Mouse (Mus musculus): Measurements from ENCODE around the gene Tssc4. TPM values are rescaled to one million over a fixed set of nuclear protein-coding genes. Genes with fewer than 3 reads are reported as not detected.

Gene Tssc4
- polyA plus RNA-seq, 1 experiment: 86.7 TPM

DNA sequence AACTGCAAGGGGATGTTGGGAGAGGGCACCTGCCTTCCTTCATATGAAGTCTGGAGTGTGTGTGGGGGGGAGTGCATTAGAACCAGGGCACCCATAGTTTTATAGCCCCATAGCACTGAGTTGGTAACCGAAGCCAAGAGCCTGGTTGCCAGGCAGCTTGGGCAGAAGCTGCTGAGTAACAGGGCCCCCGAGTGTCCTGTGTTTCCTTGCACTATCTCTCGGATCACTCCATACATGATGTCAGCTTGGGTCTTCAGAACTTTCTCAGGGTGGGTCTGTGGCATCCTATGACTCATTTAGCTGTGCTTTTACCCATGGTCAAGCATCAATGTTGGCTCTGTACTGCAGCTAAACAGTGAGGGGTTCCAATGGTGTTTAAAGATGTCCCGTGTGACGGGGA lies 12.0 kb upstream of the Tssc4 start:
- Histone ChIP-seq H3K36me3 (ENCODE audit: control insufficient read depth, insufficient read depth) (peaks cover 27% of the 10 kb centered on the region), H3K4me3 (ENCODE audit: insufficient read depth, poor library complexity, severe bottlenecking) (no peak overlapping the region), H3ac (ENCODE audit: control insufficient read depth, insufficient read length, low read depth) (no peak overlapping the region), H3K27me3 (ENCODE audit: control insufficient read depth, insufficient read depth, insufficient read length) (no peaks in the 10 kb centered on the region), H3K79me2 (ENCODE audit: control insufficient read depth, insufficient read depth) (peaks cover 93% of the 10 kb centered on the region), H3K79me3 (ENCODE audit: low read depth) (peaks cover 73% of the 10 kb centered on the region)
- TF ChIP-seq MYOG (IDR thresholded peaks at IDR 0.05; ENCODE audit: control insufficient read depth, extremely low read depth, insufficient read length) (no peak), CEBPB (IDR thresholded peaks at IDR 0.05; ENCODE audit: low read depth) (no peak), FOSL1 (IDR thresholded peaks at IDR 0.05; ENCODE audit: insufficient read depth, low read length, poor library complexity, severe bottlenecking) (no peak), USF1 (IDR thresholded peaks at IDR 0.05; ENCODE audit: low read depth) (no peak), MAX (IDR thresholded peaks at IDR 0.05) (no peak), MYOD1 (IDR thresholded peaks at IDR 0.05; ENCODE audit: control insufficient read depth, insufficient read length, low read depth) (no peak), CTCF (IDR thresholded peaks at IDR 0.05; ENCODE audit: control insufficient read depth, insufficient read depth, insufficient read length) (no peak)

DNA sequence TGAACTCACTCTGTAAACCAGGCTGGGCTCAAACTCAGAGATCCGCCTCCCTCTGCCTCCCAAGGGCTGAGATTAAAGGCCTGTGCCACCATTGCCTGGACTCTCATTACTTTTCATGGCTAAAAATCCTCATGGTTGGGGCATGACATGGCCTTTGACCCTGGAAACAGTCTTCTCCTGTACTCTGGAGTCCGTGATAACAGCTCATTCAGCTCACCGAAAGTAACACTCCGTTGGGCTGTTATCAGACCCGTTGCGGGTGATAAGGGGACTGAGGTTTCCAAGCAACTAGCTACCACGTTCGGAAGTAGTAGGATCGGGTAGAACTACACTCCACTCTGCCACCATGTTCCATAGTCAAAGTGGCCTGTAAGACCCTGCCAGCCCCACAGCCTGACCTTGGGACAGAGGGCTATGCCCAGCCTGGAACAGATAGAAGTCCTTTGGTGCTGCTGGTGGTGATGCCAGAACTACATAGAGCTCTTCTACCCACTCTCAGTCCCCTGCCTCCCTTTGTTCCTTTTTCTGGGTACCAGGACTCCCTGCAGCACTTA lies 11.3 kb upstream of the Tssc4 start:
- Histone ChIP-seq H3K4me3 (ENCODE audit: insufficient read depth, poor library complexity, severe bottlenecking) (no peak overlapping the region), H3K27me3 (ENCODE audit: control insufficient read depth, insufficient read depth, insufficient read length) (no peaks in the 10 kb centered on the region), H3K79me3 (ENCODE audit: low read depth) (peaks cover 73% of the 10 kb centered on the region), H3ac (ENCODE audit: control insufficient read depth, insufficient read length, low read depth) (no peak overlapping the region), H3K79me2 (ENCODE audit: control insufficient read depth, insufficient read depth) (peaks cover 98% of the 10 kb centered on the region), H3K36me3 (ENCODE audit: control insufficient read depth, insufficient read depth) (peaks cover 34% of the 10 kb centered on the region)
- no peak for TF ChIP-seq CTCF (IDR thresholded peaks at IDR 0.05; ENCODE audit: control insufficient read depth, insufficient read depth, insufficient read length)
- no peak for TF ChIP-seq MYOG (IDR thresholded peaks at IDR 0.05; ENCODE audit: control insufficient read depth, extremely low read depth, insufficient read length)
- TF ChIP-seq MYOD1 (IDR thresholded peaks at IDR 0.05; ENCODE audit: control insufficient read depth, insufficient read length, low read depth): no peak
- TF ChIP-seq MAX (IDR thresholded peaks at IDR 0.05): no peak
- no peak for TF ChIP-seq CEBPB (IDR thresholded peaks at IDR 0.05; ENCODE audit: low read depth)
- no peak for TF ChIP-seq FOSL1 (IDR thresholded peaks at IDR 0.05; ENCODE audit: insufficient read depth, low read length, poor library complexity, severe bottlenecking)
- TF ChIP-seq USF1 (IDR thresholded peaks at IDR 0.05; ENCODE audit: low read depth): no peak

DNA sequence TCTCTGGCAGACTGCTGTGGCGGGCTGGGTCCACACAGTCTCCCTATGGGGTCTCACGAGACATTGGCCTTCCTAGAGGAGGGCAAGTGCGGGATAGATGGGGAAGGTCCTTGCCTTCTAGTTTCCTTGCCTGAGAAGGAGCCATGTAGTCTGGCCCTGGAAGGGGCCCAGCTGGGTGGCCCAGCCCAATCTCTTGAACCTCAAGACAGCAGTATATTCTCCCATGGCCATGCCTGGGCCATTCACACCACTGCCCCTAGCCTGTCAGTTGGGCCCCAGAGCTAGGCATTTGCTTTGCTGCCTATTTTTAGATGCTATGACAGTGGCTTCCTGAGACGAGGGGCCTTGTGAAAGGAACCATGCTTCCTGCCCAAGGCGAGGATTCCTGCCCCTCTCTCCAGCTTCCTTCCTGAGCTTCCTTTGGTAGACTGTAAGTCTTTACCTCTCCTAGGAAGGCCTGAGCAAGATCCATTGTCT lies 10.8 kb upstream of the Tssc4 start:
- Histone ChIP-seq H3K4me3 (ENCODE audit: insufficient read depth, poor library complexity, severe bottlenecking) (no peak overlapping the region), H3K79me3 (ENCODE audit: low read depth) (peaks cover 71% of the 10 kb centered on the region), H3K27me3 (ENCODE audit: control insufficient read depth, insufficient read depth, insufficient read length) (no peaks in the 10 kb centered on the region), H3K36me3 (ENCODE audit: control insufficient read depth, insufficient read depth) (peaks cover 40% of the 10 kb centered on the region), H3K79me2 (ENCODE audit: control insufficient read depth, insufficient read depth) (peaks cover 93% of the 10 kb centered on the region), H3ac (ENCODE audit: control insufficient read depth, insufficient read length, low read depth) (no peak overlapping the region)
- TF ChIP-seq CTCF (IDR thresholded peaks at IDR 0.05; ENCODE audit: control insufficient read depth, insufficient read depth, insufficient read length) (no peak), MYOG (IDR thresholded peaks at IDR 0.05; ENCODE audit: control insufficient read depth, extremely low read depth, insufficient read length) (no peak), CEBPB (IDR thresholded peaks at IDR 0.05; ENCODE audit: low read depth) (no peak), USF1 (IDR thresholded peaks at IDR 0.05; ENCODE audit: low read depth) (no peak), MYOD1 (IDR thresholded peaks at IDR 0.05; ENCODE audit: control insufficient read depth, insufficient read length, low read depth) (no peak), MAX (IDR thresholded peaks at IDR 0.05) (no peak), FOSL1 (IDR thresholded peaks at IDR 0.05; ENCODE audit: insufficient read depth, low read length, poor library complexity, severe bottlenecking) (no peak)

DNA sequence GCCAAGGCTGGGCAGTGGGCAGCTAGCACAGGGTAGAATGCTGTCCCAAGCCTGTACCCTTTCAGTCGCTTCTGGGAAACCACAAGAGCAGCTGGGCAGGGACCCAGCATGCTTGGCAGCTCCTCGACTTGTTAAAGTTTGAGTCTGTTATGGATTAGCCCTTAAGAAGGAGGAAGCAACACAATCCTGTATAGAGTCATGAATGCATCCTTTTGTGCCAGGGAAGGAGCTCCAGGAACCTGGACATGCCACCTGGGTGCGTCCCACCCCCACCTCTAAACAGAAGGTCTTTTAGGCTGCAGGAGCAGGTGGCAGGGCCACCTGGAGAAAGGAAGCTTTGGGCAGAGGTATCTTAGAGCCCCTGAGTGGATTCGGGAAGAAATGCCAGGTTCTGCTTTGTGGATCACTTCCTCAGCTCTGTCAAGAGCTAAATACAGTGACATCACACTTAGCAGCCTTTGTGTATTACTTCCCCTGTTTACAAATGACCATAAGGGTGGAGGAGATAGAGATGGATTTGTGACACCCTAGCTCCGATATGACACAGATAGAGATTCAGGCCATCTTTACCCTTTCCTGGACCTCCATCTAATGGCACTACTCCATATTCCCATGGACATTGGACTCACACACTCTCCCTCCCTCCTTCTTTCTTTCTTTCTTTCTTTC lies 9.7 kb upstream of the Tssc4 start:
- peaks cover 50% of the 10 kb centered on the region for H3K36me3 ChIP-seq (ENCODE audit: control insufficient read depth, insufficient read depth)

DNA sequence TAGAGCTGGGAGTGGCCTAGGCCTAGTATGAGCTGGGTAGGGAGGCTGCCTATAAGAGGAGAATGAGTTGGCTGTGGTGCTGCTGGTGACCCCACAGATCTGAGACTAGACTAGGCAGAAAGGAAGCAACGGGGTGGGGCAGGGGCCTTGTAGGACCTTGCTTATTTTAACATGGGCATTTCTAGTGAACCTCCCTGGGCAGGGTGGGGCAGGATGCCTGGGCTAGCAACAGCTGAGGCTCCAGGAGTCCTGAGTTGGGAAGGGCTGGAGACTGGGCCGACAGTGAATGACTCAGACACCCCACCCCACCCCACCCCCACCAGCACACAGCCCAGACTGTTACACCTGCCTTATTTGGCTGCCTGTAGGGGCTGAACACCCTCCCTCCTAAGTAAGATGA lies 6.3 kb upstream of the Tssc4 start:
- no peak for TF ChIP-seq MYOD1 (IDR thresholded peaks at IDR 0.05; ENCODE audit: control insufficient read depth, insufficient read length, low read depth)
- TF ChIP-seq USF1 (IDR thresholded peaks at IDR 0.05; ENCODE audit: low read depth): no peak
- TF ChIP-seq FOSL1 (IDR thresholded peaks at IDR 0.05; ENCODE audit: insufficient read depth, low read length, poor library complexity, severe bottlenecking): no peak
- TF ChIP-seq MYOG (IDR thresholded peaks at IDR 0.05; ENCODE audit: control insufficient read depth, extremely low read depth, insufficient read length): no peak
- no peak for TF ChIP-seq MAX (IDR thresholded peaks at IDR 0.05)
- TF ChIP-seq CTCF (IDR thresholded peaks at IDR 0.05; ENCODE audit: control insufficient read depth, insufficient read depth, insufficient read length): no peak
- TF ChIP-seq CEBPB (IDR thresholded peaks at IDR 0.05; ENCODE audit: low read depth): no peak
- H3K79me2 ChIP-seq (ENCODE audit: control insufficient read depth, insufficient read depth): peaks cover 49% of the 10 kb centered on the region
- no peaks in the 10 kb centered on the region for H3K27me3 ChIP-seq (ENCODE audit: control insufficient read depth, insufficient read depth, insufficient read length)
- no peak overlapping the region for H3ac ChIP-seq (ENCODE audit: control insufficient read depth, insufficient read length, low read depth)
- H3K4me3 ChIP-seq (ENCODE audit: insufficient read depth, poor library complexity, severe bottlenecking): no peak overlapping the region
- H3K36me3 ChIP-seq (ENCODE audit: control insufficient read depth, insufficient read depth): peaks cover 62% of the 10 kb centered on the region
- H3K79me3 ChIP-seq (ENCODE audit: low read depth): peaks cover 29% of the 10 kb centered on the region

More for the DNA sequence above, 9.7 kb upstream of the Tssc4 start:
- TF ChIP-seq CTCF (IDR thresholded peaks at IDR 0.05; ENCODE audit: control insufficient read depth, insufficient read depth, insufficient read length) (no peak), MAX (IDR thresholded peaks at IDR 0.05) (no peak), FOSL1 (IDR thresholded peaks at IDR 0.05; ENCODE audit: insufficient read depth, low read length, poor library complexity, severe bottlenecking) (no peak), USF1 (IDR thresholded peaks at IDR 0.05; ENCODE audit: low read depth) (no peak), MYOG (IDR thresholded peaks at IDR 0.05; ENCODE audit: control insufficient read depth, extremely low read depth, insufficient read length) (no peak), MYOD1 (IDR thresholded peaks at IDR 0.05; ENCODE audit: control insufficient read depth, insufficient read length, low read depth) (no peak)
- H3K4me3 ChIP-seq (ENCODE audit: insufficient read depth, poor library complexity, severe bottlenecking): no peak overlapping the region
- no peak overlapping the region for H3ac ChIP-seq (ENCODE audit: control insufficient read depth, insufficient read length, low read depth)
- peaks cover 82% of the 10 kb centered on the region for H3K79me2 ChIP-seq (ENCODE audit: control insufficient read depth, insufficient read depth)
- H3K79me3 ChIP-seq (ENCODE audit: low read depth): peaks cover 63% of the 10 kb centered on the region
- H3K27me3 ChIP-seq (ENCODE audit: control insufficient read depth, insufficient read depth, insufficient read length): no peaks in the 10 kb centered on the region

Measured in C2C12 (cell line).